Mouse (Mus musculus): ENCODE results near the gene Pde4b. TPM values are rescaled to one million over a fixed set of nuclear protein-coding genes. Genes with fewer than 3 reads are reported as not detected.
A peak's percentile ranks its signal among the peaks of the same experiment; 100 is the strongest.

Pde4b gene
- polyA plus RNA-seq, 1 experiment from 2014 or later = 14.5 TPM

DNA sequence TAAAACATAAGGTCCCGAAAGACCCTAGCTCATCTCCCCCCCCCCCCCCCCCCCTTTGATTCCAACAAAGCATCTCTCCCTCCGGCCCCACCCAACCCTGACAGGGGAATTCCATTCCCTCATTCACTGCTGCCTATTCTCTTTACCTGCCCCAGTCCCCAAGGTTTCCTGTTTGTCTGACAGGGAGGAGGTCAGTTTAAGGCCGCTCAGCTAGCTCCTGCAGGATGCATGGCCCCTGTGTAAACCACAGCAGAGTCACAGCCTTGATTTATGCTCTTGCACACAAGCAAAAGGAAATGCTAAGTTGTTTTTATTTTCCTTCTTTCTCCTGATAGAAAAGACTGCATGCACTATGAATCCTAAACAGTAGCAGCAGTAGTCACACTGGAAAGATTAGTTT, 516.6 kb downstream of the Pde4b start:
- H3K4me3 ChIP-seq = no peak overlapping the region
- H3K9me3 ChIP-seq (replicated peaks) = no peaks in the 10 kb centered on the region
- ATAC-seq = no peak

DNA sequence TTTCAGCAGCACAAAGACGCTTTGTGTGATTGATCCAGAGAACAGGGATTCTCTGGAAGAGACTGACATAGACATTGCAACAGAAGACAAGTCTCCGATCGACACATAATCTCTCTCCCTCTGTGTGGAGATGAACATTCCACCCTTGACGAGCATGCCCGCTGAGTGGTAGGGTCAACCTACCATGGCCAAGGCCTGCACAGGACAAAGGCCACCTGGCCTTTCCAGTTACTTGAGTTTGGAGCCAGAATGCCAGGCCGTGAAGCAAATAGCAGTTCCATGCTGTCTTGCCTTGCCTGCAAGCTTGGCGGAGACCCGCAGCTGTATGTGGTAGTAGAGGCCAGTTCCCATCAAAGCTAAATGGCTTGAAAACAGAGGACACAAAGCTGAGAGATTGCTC, 517.9 kb downstream of the Pde4b start:
- H3K9me3 ChIP-seq (replicated peaks) = no peaks in the 10 kb centered on the region
- no peaks in the 10 kb centered on the region for H3K27me3 ChIP-seq
- peaks cover 15% of the 10 kb centered on the region for H3K36me3 ChIP-seq (ENCODE audit: poor library complexity, severe bottlenecking)
- WGBS = 95% methylated on average over 8 of the region's 8 CpGs
- no peak overlapping the region for H3K4me2 ChIP-seq
- H3K9ac ChIP-seq = no peak overlapping the region
- H3K4me3 ChIP-seq = no peak overlapping the region
- no peak for ATAC-seq
- H3K4me1 ChIP-seq = no peaks in the 10 kb centered on the region
- no peak overlapping the region for H3K27ac ChIP-seq

More for the DNA sequence above, 516.6 kb downstream of the Pde4b start:
- H3K4me2 ChIP-seq = no peak overlapping the region
- H3K27me3 ChIP-seq = no peaks in the 10 kb centered on the region
- no peak overlapping the region for H3K27ac ChIP-seq
- H3K4me1 ChIP-seq = no peaks in the 10 kb centered on the region
- peaks cover 20% of the 10 kb centered on the region for H3K36me3 ChIP-seq (ENCODE audit: poor library complexity, severe bottlenecking)
- 60% methylated on average over 3 of the region's 3 CpGs for WGBS
- H3K9ac ChIP-seq = no peak overlapping the region

DNA sequence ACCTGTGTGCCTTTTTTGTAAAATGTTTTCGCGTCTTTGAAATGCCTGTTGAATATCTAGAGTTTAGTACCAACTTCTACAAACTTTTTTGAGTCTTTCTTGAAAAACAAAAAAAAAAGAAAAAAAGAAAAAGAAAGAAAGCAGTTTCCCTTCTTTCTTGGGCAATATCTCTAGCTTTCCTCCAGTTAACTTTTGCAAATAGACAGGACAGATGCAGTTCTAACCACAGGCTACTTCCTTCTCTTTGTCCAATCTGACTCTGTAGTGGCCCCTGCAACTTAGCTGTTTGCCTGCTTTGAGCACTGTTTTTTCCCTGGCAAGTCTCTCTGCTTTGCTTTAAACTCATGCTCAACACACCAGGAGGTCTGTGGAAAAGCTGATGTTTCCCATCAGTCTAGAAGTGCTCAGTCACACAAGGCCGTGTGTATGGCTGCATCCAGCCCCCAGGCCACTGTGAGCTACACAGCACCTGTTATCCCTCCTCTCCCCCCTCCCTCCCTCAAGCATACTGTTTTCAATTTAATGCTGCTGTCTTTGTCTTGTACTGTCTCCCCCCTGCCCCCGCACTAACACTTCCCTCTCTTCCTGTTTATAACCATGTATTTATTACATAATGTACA, 518.5 kb downstream of the Pde4b start:
- H3K9me3 ChIP-seq (replicated peaks) = no peaks in the 10 kb centered on the region
- no peak overlapping the region for H3K27ac ChIP-seq
- H3K27me3 ChIP-seq = no peaks in the 10 kb centered on the region
- no peaks in the 10 kb centered on the region for H3K4me1 ChIP-seq
- no peak overlapping the region for H3K4me3 ChIP-seq
- H3K4me2 ChIP-seq = no peak overlapping the region
- peaks cover 15% of the 10 kb centered on the region for H3K36me3 ChIP-seq (ENCODE audit: poor library complexity, severe bottlenecking)
- ATAC-seq = no peak
- no peak overlapping the region for H3K9ac ChIP-seq
- WGBS = 83% methylated on average over 4 of the region's 4 CpGs

- no peak overlapping the region for H3K4me3 ChIP-seq
- no peak overlapping the region for H3K9ac ChIP-seq
- ATAC-seq = no peak
- no peak overlapping the region for H3K4me2 ChIP-seq
- no peaks in the 10 kb centered on the region for H3K9me3 ChIP-seq (replicated peaks)
- H3K27me3 ChIP-seq = no peaks in the 10 kb centered on the region
- no peak overlapping the region for H3K27ac ChIP-seq
- peaks cover 15% of the 10 kb centered on the region for H3K36me3 ChIP-seq (ENCODE audit: poor library complexity, severe bottlenecking)
- H3K4me1 ChIP-seq = no peaks in the 10 kb centered on the region
- 93% methylated on average over 8 of the region's 8 CpGs for WGBS
These were observed 519.5 kb downstream of the Pde4b start for GRCm38 (mm10) chr4:102606825-102607224.

GRCm38 (mm10) chr4:102607744-102608416, 520.5 kb downstream of the Pde4b start:
- Histone ChIP-seq H3K9ac (no peak overlapping the region), H3K4me1 (no peaks in the 10 kb centered on the region), H3K36me3 (ENCODE audit: poor library complexity, severe bottlenecking) (peaks cover 15% of the 10 kb centered on the region), H3K27me3 (no peaks in the 10 kb centered on the region), H3K4me2 (no peak overlapping the region), H3K4me3 (no peak overlapping the region), H3K9me3 (replicated peaks) (no peaks in the 10 kb centered on the region), H3K27ac (no peak overlapping the region)
- ATAC-seq = no peak
- 91% methylated on average over 7 of the region's 7 CpGs for WGBS

- 91% methylated on average over 4 of the region's 4 CpGs for WGBS
- Histone ChIP-seq H3K9me3 (replicated peaks) (no peaks in the 10 kb centered on the region), H3K36me3 (ENCODE audit: poor library complexity, severe bottlenecking) (no peaks in the 10 kb centered on the region), H3K27ac (no peak overlapping the region), H3K27me3 (no peaks in the 10 kb centered on the region), H3K4me1 (no peaks in the 10 kb centered on the region), H3K4me2 (no peak overlapping the region), H3K9ac (no peak overlapping the region), H3K4me3 (no peak overlapping the region)
- ATAC-seq = no peak
These were observed 525.3 kb downstream of the Pde4b start for GRCm38 (mm10) chr4:102612596-102612995.

GRCm38 (mm10) chr4:102617774-102618173, 530.4 kb downstream of the Pde4b start:
- WGBS = 63% methylated on average over 4 of the region's 4 CpGs
- H3K4me2 ChIP-seq = no peak overlapping the region

GRCm38 (mm10) chr4:102618609-102619008, 531.3 kb downstream of the Pde4b start:
- ATAC-seq = no peak
- Histone ChIP-seq H3K36me3 (ENCODE audit: poor library complexity, severe bottlenecking) (no peaks in the 10 kb centered on the region), H3K4me3 (no peak overlapping the region), H3K27ac (no peak overlapping the region), H3K9me3 (replicated peaks) (no peaks in the 10 kb centered on the region), H3K4me2 (no peak overlapping the region), H3K4me1 (0 out of 2 replicates have a peak, but pooled peaks cover 5% of the 10 kb centered on the region), H3K9ac (no peak overlapping the region), H3K27me3 (no peaks in the 10 kb centered on the region)
- WGBS = 92% methylated on average over 3 of the region's 3 CpGs

More at GRCm38 (mm10) chr4:102617774-102618173, 530.4 kb downstream of the Pde4b start:
- Histone ChIP-seq H3K27me3 (no peaks in the 10 kb centered on the region), H3K4me1 (0 out of 2 replicates have a peak, but pooled peaks cover 5% of the 10 kb centered on the region), H3K27ac (no peak overlapping the region), H3K9ac (no peak overlapping the region), H3K4me3 (no peak overlapping the region), H3K9me3 (replicated peaks) (no peaks in the 10 kb centered on the region), H3K36me3 (ENCODE audit: poor library complexity, severe bottlenecking) (no peaks in the 10 kb centered on the region)
- no peak for ATAC-seq

DNA sequence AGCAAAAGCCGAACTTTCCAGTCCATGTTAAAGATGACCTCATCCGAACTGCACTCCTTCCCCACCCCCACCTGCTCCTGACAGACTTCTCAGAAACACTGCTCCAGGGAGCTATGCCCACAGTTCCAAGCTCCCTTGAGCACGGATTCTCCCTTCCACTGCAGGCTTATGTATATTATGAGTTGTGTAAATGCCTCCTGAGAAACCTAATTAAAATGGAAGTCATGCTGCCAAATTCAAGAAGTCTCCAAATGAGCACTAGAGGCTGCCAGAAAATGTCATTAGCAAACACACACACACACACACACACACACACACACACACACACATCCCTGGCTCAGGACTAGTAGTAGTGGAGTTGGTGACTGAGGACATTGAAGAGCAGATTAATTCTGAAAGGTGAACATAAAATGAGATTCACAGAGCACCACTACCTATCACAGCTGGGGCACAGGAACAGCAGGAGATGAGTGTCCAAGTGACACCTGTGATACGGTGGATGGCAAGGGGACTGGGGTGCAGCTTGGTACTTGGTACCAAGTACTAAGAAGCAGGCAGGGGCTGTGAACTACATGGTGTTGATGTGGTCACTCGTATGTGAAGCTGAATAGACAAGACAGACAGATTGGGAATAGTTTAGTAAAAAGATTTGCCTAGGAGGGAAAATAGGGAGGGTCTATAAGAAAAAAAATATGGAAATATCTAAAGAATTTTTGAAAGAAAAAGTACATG, 533.0 kb downstream of the Pde4b start:
- H3K4me2 ChIP-seq = no peak overlapping the region
- no peaks in the 10 kb centered on the region for H3K9me3 ChIP-seq (replicated peaks)
- 0 out of 2 replicates have a peak, but pooled peaks cover 5% of the 10 kb centered on the region for H3K4me1 ChIP-seq
- H3K27me3 ChIP-seq = no peaks in the 10 kb centered on the region
- ATAC-seq = peak; percentile 85; the same call in 1 of the 2 replicates
- H3K36me3 ChIP-seq (ENCODE audit: poor library complexity, severe bottlenecking) = no peaks in the 10 kb centered on the region
- H3K9ac ChIP-seq = no peak overlapping the region
- no peak overlapping the region for H3K4me3 ChIP-seq
- 53% methylated on average over 4 of the region's 5 CpGs for WGBS
- no peak overlapping the region for H3K27ac ChIP-seq

DNA sequence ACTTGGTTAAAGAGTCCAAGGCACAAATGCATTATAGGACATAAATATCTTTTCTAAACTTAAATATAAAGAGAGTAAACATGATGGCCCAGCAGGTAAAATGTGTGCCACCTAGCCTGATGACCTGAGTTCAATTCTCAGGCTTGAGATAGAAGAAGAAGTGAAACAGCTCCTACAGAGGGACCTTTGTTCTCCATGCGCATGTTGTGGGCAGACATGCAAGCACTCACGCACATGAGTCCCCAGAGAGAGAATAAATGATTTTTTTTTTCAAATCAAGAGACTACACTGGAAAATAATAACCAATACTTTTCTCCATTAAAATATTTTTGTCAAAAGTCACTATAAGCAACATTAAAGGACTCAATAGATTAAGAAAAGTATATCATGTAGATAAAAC, 533.8 kb downstream of the Pde4b start:
- Histone ChIP-seq H3K4me3 (no peak overlapping the region), H3K9me3 (replicated peaks) (no peaks in the 10 kb centered on the region), H3K27me3 (no peaks in the 10 kb centered on the region), H3K4me2 (no peak overlapping the region), H3K36me3 (ENCODE audit: poor library complexity, severe bottlenecking) (no peaks in the 10 kb centered on the region), H3K4me1 (0 out of 2 replicates have a peak, but pooled peaks cover 5% of the 10 kb centered on the region), H3K27ac (no peak overlapping the region), H3K9ac (no peak overlapping the region)
- ATAC-seq = no peak
- 82% methylated on average over 2 of the region's 2 CpGs for WGBS

DNA sequence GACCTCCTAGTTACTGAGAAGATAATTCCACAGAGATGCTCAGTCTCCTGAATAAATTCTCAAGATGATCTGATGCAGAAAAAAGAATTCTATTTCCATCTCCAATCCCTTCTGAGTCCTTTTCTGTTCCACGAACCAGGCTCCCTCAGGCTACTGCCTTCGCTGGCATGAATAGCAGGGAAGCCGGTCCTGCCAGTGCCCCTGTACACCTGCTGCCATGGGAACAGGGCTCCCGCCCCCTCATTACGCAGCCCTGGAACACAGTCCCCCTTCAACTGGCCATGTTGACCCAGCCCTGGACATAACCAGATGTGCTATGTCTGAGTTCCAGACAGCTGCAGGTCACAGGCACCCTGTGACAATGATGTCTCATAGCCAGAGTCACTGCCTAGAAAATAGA, 535.6 kb downstream of the Pde4b start:
- peak; percentile 48; the same call in 1 of the 2 replicates for ATAC-seq
- no peaks in the 10 kb centered on the region for H3K27me3 ChIP-seq
- no peaks in the 10 kb centered on the region for H3K36me3 ChIP-seq (ENCODE audit: poor library complexity, severe bottlenecking)
- no peaks in the 10 kb centered on the region for H3K9me3 ChIP-seq (replicated peaks)
- WGBS = 64% methylated on average over 5 of the region's 5 CpGs
- peaks cover 5% of the 10 kb centered on the region; the same call in 1 of the 2 replicates for H3K4me1 ChIP-seq
- no peak overlapping the region for H3K4me2 ChIP-seq
- H3K4me3 ChIP-seq = no peak overlapping the region
- no peak overlapping the region for H3K9ac ChIP-seq
- H3K27ac ChIP-seq = no peak overlapping the region

Data from forebrain, embryonic 13.5 days (tissue).